Mouse (Mus musculus) stomach, postnatal 0 days (tissue): Measurements from ENCODE around the gene Unc93b1. TPM values are rescaled to one million over a fixed set of nuclear protein-coding genes. Genes with fewer than 3 reads are reported as not detected.

Source experiments
- ATAC-seq: fragments of 200-750 bp; cut with Nextera tagmentation; 2 replicates; pipeline ENCODE4 v1.8.0; 2017; ENCODE audit not compliant: low FRiP score, low TSS enrichment
- DNase-seq: peaks from one replicate; pipeline ENCODE4 v3.0.0-alpha.2; 2016; ENCODE audit warnings: low spot score
- H3K27ac ChIP-seq: fragments of 300-500 bp; sonication (generic); replicated peaks from 2 replicates; pipeline ENCODE4 v1.5.1; 2014; ENCODE audit warnings: mild to moderate bottlenecking, control low read depth
- H3K27me3 ChIP-seq: fragments of 300-500 bp; sonication (generic); 2 replicates; pipeline ENCODE4 v1.6.1; 2014; ENCODE audit warnings: low read length; ENCODE audit not compliant: control insufficient read depth, insufficient read depth
- H3K36me3 ChIP-seq: fragments of 300-500 bp; sonication (generic); 2 replicates; pipeline ENCODE4 v1.6.1; 2014; ENCODE audit warnings: low read length, mixed read lengths; ENCODE audit not compliant: control insufficient read depth, insufficient read depth
- H3K4me1 ChIP-seq: fragments of 300-500 bp; sonication (generic); replicated peaks from 2 replicates; pipeline ENCODE4 v1.6.1; 2014; ENCODE audit warnings: antibody characterized with exemption; ENCODE audit not compliant: control insufficient read depth, insufficient read depth
- H3K4me2 ChIP-seq: fragments of 300-500 bp; sonication (generic); replicated peaks from 2 replicates; pipeline ENCODE4 v1.6.1; 2014; ENCODE audit warnings: low read depth, mild to moderate bottlenecking, control low read depth, moderate library complexity
- H3K4me3 ChIP-seq: fragments of 300-500 bp; sonication (generic); 2 replicates; pipeline ENCODE4 v1.5.1; 2014; ENCODE audit warnings: low read depth, low read length, control low read depth
- H3K9ac ChIP-seq: fragments of 300-500 bp; sonication (generic); 2 replicates; pipeline ENCODE4 v1.6.1; 2014; ENCODE audit warnings: mild to moderate bottlenecking, low read length, control low read depth, mixed read lengths
- H3K9me3 ChIP-seq: fragments of 300-500 bp; sonication (generic); 2 replicates; pipeline ENCODE4 v1.6.1; 2016; ENCODE audit warnings: low read length; ENCODE audit not compliant: control insufficient read depth
- CTCF ChIP-seq: IDR thresholded peaks from 2 replicates; pipeline ENCODE4 v1.5.1; 2016; ENCODE audit warnings: antibody characterized with exemption, low read depth, mild to moderate bottlenecking, moderate library complexity
- EP300 ChIP-seq: optimal IDR thresholded peaks from 2 replicates; pipeline ENCODE3; 2016; ENCODE audit warnings: antibody characterized with exemption
- WGBS: fragments of 180-500 bp; shearing (Covaris S2); extraction: QIAGEN DNeasy Blood & Tissue Kit; methylation state at CpG from one replicate; pipeline ENCODE4 v1.1.7; 2014; 5-methylcytosine and 5-hydroxymethylcytosine counted together
- polyA plus RNA-seq: library from polyadenylated mRNA; unstranded; fragments of >200 nt; fragmentation: Nextera tagmentation; extraction: Ambion mirVana; gene quantifications from 2 replicates; pipeline ENCODE4 v1.2.1, GENCODE M21; 2015

Gene Unc93b1
- polyA plus RNA-seq, 1 experiment from 2014 or later: 19.7 TPM

DNA sequence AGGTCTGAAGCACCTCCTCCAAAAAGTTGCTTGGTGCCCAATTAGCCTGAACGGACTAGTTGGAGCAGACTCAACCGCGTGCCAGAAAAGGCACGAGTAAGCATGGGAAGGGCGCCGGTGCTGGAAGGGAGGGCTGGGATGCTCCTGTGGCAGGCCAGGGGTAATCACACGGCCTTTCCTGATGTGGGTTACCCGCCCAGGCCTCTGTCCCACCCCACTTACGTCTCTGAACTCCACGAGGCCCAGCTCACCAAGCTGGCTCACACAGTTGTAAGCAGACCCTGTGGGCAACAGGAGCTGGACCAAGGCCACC lies 30.7 kb upstream of the Unc93b1 start:
- WGBS: 73% methylated on average over 10 of the region's 10 CpGs
- Histone ChIP-seq H3K4me3 (no peak overlapping the region), H3K36me3 (peaks cover 28% of the 10 kb centered on the region), H3K9ac (no peak overlapping the region), H3K9me3 (no peaks in the 10 kb centered on the region), H3K4me1 (peaks cover 14% of the 10 kb centered on the region; the same call in 1 of the 2 replicates), H3K27me3 (no peaks in the 10 kb centered on the region), H3K4me2 (peak overlapping the region; percentile 81), H3K27ac (no peak overlapping the region)
- no peak for ATAC-seq
- no peak for DNase-seq
- TF ChIP-seq EP300: no peak
- TF ChIP-seq CTCF: no peak

- Histone ChIP-seq H3K9ac (peak overlapping the region; percentile 58), H3K27me3 (no peaks in the 10 kb centered on the region), H3K27ac (peak overlapping the region; percentile 88), H3K36me3 (peaks cover 34% of the 10 kb centered on the region), H3K4me2 (peak overlapping the region; percentile 81), H3K4me3 (peak overlapping the region; percentile 64), H3K9me3 (no peaks in the 10 kb centered on the region), H3K4me1 (peaks cover 14% of the 10 kb centered on the region; the same call in 1 of the 2 replicates)
- WGBS: 27% methylated on average over 6 of the region's 6 CpGs
- DNase-seq: peak; percentile 68
- TF ChIP-seq EP300: no peak
- ATAC-seq: peak; percentile 19; the same call in 1 of the 2 replicates
Observed at GRCm38 (mm10) chr19:3905261-3905969, 29.6 kb upstream of the Unc93b1 start.

GRCm38 (mm10) chr19:3906326-3906725 lies 28.7 kb upstream of the Unc93b1 start:
- peaks cover 34% of the 10 kb centered on the region for H3K36me3 ChIP-seq
- TF ChIP-seq EP300 (no peak), CTCF (no peak)
- H3K4me3 ChIP-seq: peak overlapping the region; percentile 64
- H3K27me3 ChIP-seq: no peaks in the 10 kb centered on the region
- no peaks in the 10 kb centered on the region for H3K9me3 ChIP-seq
- peak overlapping the region; percentile 74 for H3K9ac ChIP-seq
- 24% methylated on average over 10 of the region's 10 CpGs for WGBS
- no peak for ATAC-seq
- peak overlapping the region; percentile 75 for H3K27ac ChIP-seq
- H3K4me1 ChIP-seq: peaks cover 14% of the 10 kb centered on the region; the same call in 1 of the 2 replicates
- DNase-seq: no peak
- H3K4me2 ChIP-seq: peak overlapping the region; percentile 81

DNA sequence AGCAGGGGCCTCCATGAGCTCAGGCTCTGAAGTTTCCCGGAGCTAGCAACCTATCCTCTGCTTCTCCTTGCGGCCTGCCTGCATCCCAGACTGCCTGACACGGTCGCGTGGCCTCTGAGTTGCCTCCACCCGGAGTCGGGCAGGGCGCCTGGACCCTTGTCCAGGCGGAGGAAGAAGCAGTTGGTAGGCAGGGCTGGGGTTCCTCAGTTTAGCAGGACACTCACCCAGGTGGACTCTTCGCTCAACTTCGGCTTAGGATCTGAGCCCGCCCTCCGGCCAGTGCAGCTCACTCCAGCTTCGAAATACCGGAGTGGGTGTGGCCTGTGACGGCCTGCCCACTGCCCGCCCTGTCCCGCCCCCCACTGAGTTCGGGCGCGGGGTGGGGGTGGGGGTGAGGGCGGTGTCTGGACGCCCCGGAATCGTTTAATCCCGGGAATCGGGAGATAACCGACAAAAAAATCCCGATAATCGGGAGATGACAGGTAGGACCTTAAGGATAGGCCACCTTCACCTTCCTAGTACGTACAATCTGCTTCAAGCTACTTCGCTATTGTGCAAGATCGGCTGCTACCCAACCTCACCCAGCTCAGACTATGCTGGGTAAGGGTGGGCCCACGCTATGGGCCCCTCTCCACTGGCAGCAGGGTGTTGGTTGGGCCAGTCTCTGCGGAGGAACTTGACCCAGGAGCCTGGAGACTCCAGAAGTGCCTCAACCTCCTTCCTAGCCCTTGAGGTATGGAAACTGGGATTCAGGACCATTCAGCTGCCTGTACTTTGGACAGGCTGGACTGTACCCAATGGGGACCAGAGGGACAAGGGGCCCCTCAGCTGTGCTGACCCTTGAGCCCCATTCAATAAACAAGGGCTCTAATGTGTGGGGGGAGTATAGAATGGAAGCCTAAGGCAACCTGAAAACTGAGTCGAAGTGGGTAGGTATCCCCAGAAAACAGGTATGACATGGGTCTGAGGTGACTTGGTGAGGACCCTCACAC lies 27.9 kb upstream of the Unc93b1 start, which contains the start of gene Tcirg1:
Gene Tcirg1, minus strand, starts transcription at position 339 of the 992 bp plus-strand sequence.
- peaks cover 27% of the 10 kb centered on the region for H3K36me3 ChIP-seq
- H3K27me3 ChIP-seq: no peaks in the 10 kb centered on the region
- peak within 1 kb of the TSS; percentile 75 for H3K27ac ChIP-seq
- H3K4me2 ChIP-seq: peak within 1 kb of the TSS; percentile 81
- H3K4me1 ChIP-seq: peaks cover 14% of the 10 kb centered on the region; the same call in 1 of the 2 replicates
- 2% methylated on average over 36 of the region's 36 CpGs for WGBS
- H3K4me3 ChIP-seq: peak within 1 kb of the TSS; percentile 64
- no peaks in the 10 kb centered on the region for H3K9me3 ChIP-seq
- peak; percentile 86 for DNase-seq
- TF ChIP-seq EP300 (no peak), CTCF (no peak)
- peak within 1 kb of the TSS; percentile 74 for H3K9ac ChIP-seq
- ATAC-seq: peak; percentile 83

DNA sequence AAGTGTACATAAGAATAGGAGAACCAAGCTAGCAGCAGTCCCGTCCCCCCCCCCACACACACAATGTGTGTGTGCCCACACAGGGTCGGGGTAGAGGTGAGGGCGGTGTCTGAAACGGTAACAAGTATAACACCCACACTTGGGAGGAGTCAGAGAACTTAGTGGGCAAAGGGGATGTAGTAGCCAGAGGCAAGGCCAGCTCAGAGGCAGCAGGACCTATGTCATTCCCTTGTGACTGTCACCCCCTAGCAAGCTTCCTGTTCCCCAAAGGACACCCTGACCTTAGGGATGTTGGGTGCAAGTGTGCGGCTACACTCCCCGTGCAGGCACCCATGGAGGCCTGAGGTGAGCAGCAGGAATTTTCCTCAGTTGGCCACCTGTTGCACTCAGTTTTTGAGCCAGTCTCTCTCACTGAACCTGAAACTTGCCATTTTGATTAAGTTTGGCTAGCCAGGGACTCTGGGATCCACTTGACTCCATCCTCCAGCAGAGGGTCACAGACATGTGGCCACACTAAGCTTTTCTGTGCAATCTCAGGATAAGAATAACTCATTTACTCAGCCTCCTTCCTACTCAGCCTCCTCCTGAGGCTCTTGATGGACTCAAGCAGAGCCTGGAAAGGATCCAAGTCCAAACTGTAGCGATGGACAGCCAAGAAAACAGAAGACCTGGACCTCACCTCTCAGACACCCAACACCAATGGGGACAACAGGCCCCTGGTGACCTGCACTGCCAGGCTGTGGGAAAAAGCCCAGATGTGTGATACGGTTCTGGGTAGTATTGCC lies 26.9 kb upstream of the Unc93b1 start:
- Histone ChIP-seq H3K9me3 (no peaks in the 10 kb centered on the region), H3K4me1 (peaks cover 14% of the 10 kb centered on the region; the same call in 1 of the 2 replicates), H3K9ac (0 out of 2 replicates have a peak overlapping the region, but pooled peaks have one; percentile 74), H3K36me3 (peaks cover 18% of the 10 kb centered on the region), H3K4me3 (no peak overlapping the region; the same call in 1 of the 2 replicates), H3K27me3 (no peaks in the 10 kb centered on the region), H3K27ac (peak overlapping the region; percentile 65; the same call in 1 of the 2 replicates), H3K4me2 (peak overlapping the region; percentile 81)
- DNase-seq (no peak), ATAC-seq (no peak)
- 68% methylated on average over 8 of the region's 8 CpGs for WGBS
- TF ChIP-seq EP300: no peak
- no peak for TF ChIP-seq CTCF
